Mouse (Mus musculus): ENCODE results near the gene Mesp1. TPM values are rescaled to one million over a fixed set of nuclear protein-coding genes. Genes with fewer than 3 reads are reported as not detected.

The Mesp1 gene
- polyA plus RNA-seq (2014; fragmentation: Illumina TruSeq; extraction: RNeasy Lipid Tissue Mini Kit (QIAGEN cat#74804); ENCODE audit: low replicate concordance) = not detected

DNA sequence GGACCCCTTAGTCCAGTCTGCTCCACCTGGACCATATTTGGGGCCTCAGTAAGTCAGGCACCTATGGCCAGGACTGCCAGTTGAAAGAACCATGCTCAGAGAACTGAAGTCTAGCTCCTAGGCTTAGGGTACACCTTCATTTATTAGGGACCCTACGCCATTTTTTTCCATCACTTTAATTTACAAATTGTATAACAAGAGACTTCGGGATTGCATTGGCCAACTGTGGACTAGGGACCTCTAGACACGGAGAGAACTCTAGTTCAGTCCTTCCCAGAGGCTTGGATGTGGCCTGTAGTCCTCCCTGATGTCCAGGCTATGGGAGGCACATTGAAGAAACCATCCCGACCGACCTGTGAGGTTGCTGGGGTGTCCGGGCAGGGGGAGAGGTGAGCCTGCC lies at the start of gene Mesp1:
TSS of gene Mesp1 (minus strand) at position 101 of the 400 bp plus-strand sequence.

GRCm38 (mm10) chr7:79810611-79811506 lies 17.3 kb upstream of the Mesp1 start, which contains the start of gene Mesp2:
Gene Mesp2, plus strand, starts transcription at chr7:79810727.

GRCm38 (mm10) chr7:79742659-79743536 lies 50.7 kb downstream of the Mesp1 start, which contains the start of the genes Pex11a and Wdr93:
Gene Pex11a, minus strand, starts transcription at chr7:79743131.
Gene Wdr93, plus strand, starts transcription at chr7:79743163.

Other genes starting within 250 kb of the Mesp1 start
- not detected for gene Rhcg, start 176.1 kb downstream of the Mesp1 start, polyA plus RNA-seq (2014; fragmentation: Illumina TruSeq; extraction: RNeasy Lipid Tissue Mini Kit (QIAGEN cat#74804); ENCODE audit: low replicate concordance)
- gene Ticrr, start 133.6 kb downstream of the Mesp1 start, polyA plus RNA-seq (2014; fragmentation: Illumina TruSeq; extraction: RNeasy Lipid Tissue Mini Kit (QIAGEN cat#74804); ENCODE audit: low replicate concordance) = 2.8 TPM
- 0.11 TPM for gene Kif7, start 78.1 kb downstream of the Mesp1 start, polyA plus RNA-seq (2014; fragmentation: Illumina TruSeq; extraction: RNeasy Lipid Tissue Mini Kit (QIAGEN cat#74804); ENCODE audit: low replicate concordance)
- 3.3 TPM for gene Plin1, start 60.9 kb downstream of the Mesp1 start, polyA plus RNA-seq (2014; fragmentation: Illumina TruSeq; extraction: RNeasy Lipid Tissue Mini Kit (QIAGEN cat#74804); ENCODE audit: low replicate concordance)
- gene Pex11a, start 50.7 kb downstream of the Mesp1 start, polyA plus RNA-seq (2014; fragmentation: Illumina TruSeq; extraction: RNeasy Lipid Tissue Mini Kit (QIAGEN cat#74804); ENCODE audit: low replicate concordance) = 52.2 TPM
- gene Wdr93, start 50.6 kb downstream of the Mesp1 start, polyA plus RNA-seq (2014; fragmentation: Illumina TruSeq; extraction: RNeasy Lipid Tissue Mini Kit (QIAGEN cat#74804); ENCODE audit: low replicate concordance) = 0.37 TPM
- gene Mesp2, start 16.9 kb upstream of the Mesp1 start, polyA plus RNA-seq (2014; fragmentation: Illumina TruSeq; extraction: RNeasy Lipid Tissue Mini Kit (QIAGEN cat#74804); ENCODE audit: low replicate concordance) = not detected
- gene Anpep, start 67.3 kb upstream of the Mesp1 start, polyA plus RNA-seq (2014; fragmentation: Illumina TruSeq; extraction: RNeasy Lipid Tissue Mini Kit (QIAGEN cat#74804); ENCODE audit: low replicate concordance) = 714 TPM
- gene Ap3s2, start 126.9 kb upstream of the Mesp1 start, polyA plus RNA-seq (2014; fragmentation: Illumina TruSeq; extraction: RNeasy Lipid Tissue Mini Kit (QIAGEN cat#74804); ENCODE audit: low replicate concordance) = 24.2 TPM
- 15.9 TPM for gene Arpin, start 141.6 kb upstream of the Mesp1 start, polyA plus RNA-seq (2014; fragmentation: Illumina TruSeq; extraction: RNeasy Lipid Tissue Mini Kit (QIAGEN cat#74804); ENCODE audit: low replicate concordance)
- 1.9 TPM for gene Zfp710, start 231.0 kb upstream of the Mesp1 start, polyA plus RNA-seq (2014; fragmentation: Illumina TruSeq; extraction: RNeasy Lipid Tissue Mini Kit (QIAGEN cat#74804); ENCODE audit: low replicate concordance)